In the genomic region with DNA sequence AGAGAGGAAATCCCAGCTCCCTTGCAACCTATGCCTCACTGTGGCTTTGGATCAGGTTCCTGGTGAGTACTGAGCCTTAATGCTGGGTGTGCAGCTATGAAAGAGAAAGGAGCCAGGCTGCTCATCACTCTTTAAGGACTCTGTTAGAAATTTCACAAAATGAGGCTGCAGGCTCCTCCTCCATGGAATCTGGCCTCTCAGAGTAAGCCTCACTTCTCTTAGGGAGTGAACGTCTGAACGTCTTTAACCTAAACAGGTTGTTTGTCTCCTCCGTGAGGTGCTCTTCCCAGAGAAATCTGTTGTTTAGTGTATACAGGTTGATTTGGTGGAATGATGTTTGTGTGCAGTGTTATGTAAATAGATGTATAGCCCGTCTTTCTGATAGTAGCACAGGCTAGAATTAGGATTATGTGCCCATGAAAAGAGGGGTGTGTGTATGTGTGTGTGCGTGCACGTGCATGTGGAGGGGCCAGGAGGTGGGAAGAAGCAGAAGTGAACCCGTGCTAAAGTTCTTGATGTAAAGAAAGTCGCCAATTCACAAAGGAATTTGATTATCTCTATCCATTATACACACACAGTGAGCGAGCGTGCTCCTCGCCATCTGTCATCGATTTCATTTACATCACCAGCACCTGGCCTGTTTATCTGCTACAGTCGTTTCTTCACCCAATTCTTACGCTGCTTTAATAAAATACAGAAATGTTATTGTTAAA, we compare ENCODE assay signal across 18 mouse cellular contexts. TPM values are rescaled to one million over a fixed set of nuclear protein-coding genes. Genes with fewer than 3 reads are reported as not detected.
DNase-seq lines count a peak whose midpoint lies in the region; ATAC-seq and TF ChIP-seq lines count a peak whose summit lies in the region.
"Had no signal": no experiment of that assay in that cellular context is flagged by ENCODE, and none has a peak within 500 bp of the region (broad histone marks: within the 10 kb centered on the region; RNA-seq: fewer than 3 reads in every experiment).

No protein-coding gene starts in this region.

- no peak overlapping the region for H3K27ac ChIP-seq in hindbrain, embryonic 10.5 days
- H3K27ac ChIP-seq in midbrain, embryonic 14.5 days (replicated peaks; ENCODE audit: low read depth, low read length), result no peak overlapping the region

- H3K36me3 ChIP-seq in hindbrain, embryonic 10.5 days, result no peaks in the 10 kb centered on the region
- no peaks in the 10 kb centered on the region for H3K36me3 ChIP-seq in midbrain, embryonic 14.5 days (ENCODE audit: control insufficient read depth, insufficient read depth, low read length)

- no peaks in the 10 kb centered on the region for H3K9me3 ChIP-seq in hindbrain, embryonic 10.5 days
- no peaks in the 10 kb centered on the region for H3K9me3 ChIP-seq in midbrain, embryonic 14.5 days (ENCODE audit: control insufficient read depth, low read length)

- peak; percentile 17 for DNase-seq in heart, adult 11 months
- DNase-seq in heart, postnatal 36 days, result no peak
- DNase-seq in brain, embryonic 14.5 days (ENCODE audit: low read depth), result peak; percentile 82
- DNase-seq in hindbrain, embryonic 10.5 days (ENCODE audit: low spot score), result peak; percentile 10
- peak; percentile 48 for DNase-seq in midbrain, embryonic 14.5 days
- DNase-seq in lung, postnatal 25 days (ENCODE audit: low spot score), result no peak
- DNase-seq in kidney, adult 8-10 months, result no peak
- DNase-seq: adrenal gland, adult 2 months; B cell, adult 2 months; kidney, adult 9 months; thymus, postnatal 36 days had no signal

- H3K4me3 ChIP-seq in hindbrain, embryonic 10.5 days, result no peak overlapping the region
- H3K4me3 ChIP-seq in midbrain, embryonic 14.5 days (replicated peaks; ENCODE audit: low read depth, low read length), result no peak overlapping the region

- intact Hi-C loops in heart, postnatal 36 days (cut with DNase I), result no loop called here

- ATAC-seq in midbrain, embryonic 14.5 days (ENCODE audit: low FRiP score, low TSS enrichment), result peak; percentile 31; the same call in 1 of the 2 replicates

- H3K4me1 ChIP-seq in hindbrain, embryonic 10.5 days (replicated peaks), result peaks cover 21% of the 10 kb centered on the region
- peaks cover 28% of the 10 kb centered on the region for H3K4me1 ChIP-seq in midbrain, embryonic 14.5 days (ENCODE audit: control insufficient read depth, insufficient read depth, low read length)

- no peaks in the 10 kb centered on the region for H3K27me3 ChIP-seq in hindbrain, embryonic 10.5 days (ENCODE audit: insufficient read depth, poor library complexity, severe bottlenecking)
- no peaks in the 10 kb centered on the region for H3K27me3 ChIP-seq in midbrain, embryonic 14.5 days (ENCODE audit: control insufficient read depth, insufficient read depth, low read length)

- TF ChIP-seq CTCF in brain, embryonic 14.5 days (IDR thresholded peaks at IDR 0.05; ENCODE audit: borderline replicate concordance, extremely low read depth, insufficient read depth, insufficient read length), result no peak

- H3K4me2 ChIP-seq in midbrain, embryonic 14.5 days (ENCODE audit: low read length), result peak overlapping the region; percentile 13; the same call in 1 of the 2 replicates
- H3K4me2 ChIP-seq: lung, embryonic 14.5 days had no signal

- no peak overlapping the region for H3K9ac ChIP-seq in midbrain, embryonic 14.5 days (replicated peaks; ENCODE audit: low read length)
- H3K9ac ChIP-seq: lung, embryonic 14.5 days had no signal

- 81% methylated on average over 14 of the region's 14 CpGs for WGBS in hindbrain, embryonic 10.5 days
- WGBS in midbrain, embryonic 14.5 days, result 42% methylated on average over 14 of the region's 14 CpGs

- no peak for TF ChIP-seq POLR2A in brain, embryonic 14.5 days (IDR thresholded peaks at IDR 0.05; ENCODE audit: borderline replicate concordance, extremely low read depth, insufficient read depth, insufficient read length, poor library complexity, severe bottlenecking)

RNA-seq across cellular contexts. Expression of a gene that starts 34.8 kb away (rescaled TPM):
- total RNA-seq in heart, postnatal 36 days (2021), result not detected
- 64.8 and 189 TPM in 2 replicates for polyA plus RNA-seq in brain, embryonic 14.5 days (2012; rRNA removed)
- 0.07 TPM in 1 of 2 replicates, not detected in the other for polyA plus RNA-seq in hindbrain, embryonic 10.5 days (2016; fragmentation: Nextera tagmentation; extraction: Ambion mirVana)
- 18.7 and 21.9 TPM in 2 replicates for polyA plus RNA-seq in midbrain, embryonic 14.5 days (2014; fragmentation: Nextera tagmentation; extraction: Ambion mirVana)
- total RNA-seq: adrenal gland, adult 2 months; granulocyte monocyte progenitor cell, adult 5-6 weeks; heart, postnatal 4 days; megakaryocyte progenitor cell, adult 5-6 weeks had no signal
- polyA plus RNA-seq: adrenal gland, adult 2 months; embryonic facial prominence, embryonic 14.5 days; lung, embryonic 14.5 days; small intestine, adult 2 months; stomach, embryonic 16.5 days had no signal

Comparison
In these comparisons a context has a peak if more than half of its experiments do, and no peak if none do; other contexts are left out.
1. DNase-seq: peak in heart, adult 11 months (single experiment), brain, embryonic 14.5 days (single experiment), hindbrain, embryonic 10.5 days (single experiment) and midbrain, embryonic 14.5 days (single experiment); none in heart, postnatal 36 days (0 of 2), lung, postnatal 25 days (single experiment) and kidney, adult 8-10 months (0 of 2).
2. RNA of a gene that starts 34.8 kb away (polyA plus RNA-seq): 64.8 to 189 TPM in brain, embryonic 14.5 days and 18.7 to 21.9 TPM in midbrain, embryonic 14.5 days; 0.07 TPM in hindbrain, embryonic 10.5 days; every median in the first group is over 10 times any median in the second.